28 mouse cellular contexts compared by ENCODE assay signal in the genomic region with DNA sequence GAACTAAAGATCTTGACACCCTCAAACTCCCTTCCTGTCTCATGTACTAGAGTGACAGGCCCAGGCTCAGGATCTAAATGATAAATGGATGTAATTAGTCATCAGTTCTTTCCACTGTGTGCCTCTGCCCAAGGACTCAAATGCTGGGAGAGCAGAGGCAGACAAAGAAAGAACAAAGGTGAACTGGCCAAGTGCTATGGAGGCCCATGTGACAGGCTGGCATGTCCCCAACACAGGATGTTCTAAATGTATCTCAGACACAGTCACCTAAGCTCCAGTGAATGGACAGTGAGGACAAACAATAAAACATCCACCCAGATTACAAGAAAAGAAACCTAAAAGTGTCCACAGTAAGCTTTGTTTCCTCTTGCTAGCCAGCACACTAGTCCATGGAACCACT. TPM values are rescaled to one million over a fixed set of nuclear protein-coding genes. Genes with fewer than 3 reads are reported as not detected.
DNase-seq lines count a peak whose midpoint lies in the region; ATAC-seq and TF ChIP-seq lines count a peak whose summit lies in the region.
"Had no signal": no experiment of that assay in that cellular context is flagged by ENCODE, and none has a peak within 500 bp of the region (broad histone marks: within the 10 kb centered on the region; RNA-seq: fewer than 3 reads in every experiment).

No protein-coding gene starts in this region.

- no peak for ATAC-seq in kidney, postnatal 0 days (replicated peaks; ENCODE audit: low FRiP score, low read depth)
- ATAC-seq: activated CD4-positive, CD25-positive, alpha-beta regulatory T cell, adult 4 months; forebrain, embryonic 13.5 days; intestine, postnatal 0 days had no signal

- no peak overlapping the region for H3K4me2 ChIP-seq in kidney, postnatal 0 days (ENCODE audit: low read length)
- H3K4me2 ChIP-seq: forebrain, embryonic 13.5 days; hindbrain, embryonic 14.5 days; limb, embryonic 12.5 days; liver, embryonic 15.5 days; lung, embryonic 14.5 days had no signal

- H3K27me3 ChIP-seq in kidney, postnatal 0 days (ENCODE audit: insufficient read depth, low read length): no peaks in the 10 kb centered on the region
- H3K27me3 ChIP-seq: forebrain, embryonic 13.5 days; limb, embryonic 12.5 days; liver, embryonic 15.5 days had no signal

- H3K36me3 ChIP-seq in kidney, postnatal 0 days (ENCODE audit: insufficient read depth, low read length): no peaks in the 10 kb centered on the region
- H3K36me3 ChIP-seq: limb, embryonic 12.5 days; liver, embryonic 15.5 days had no signal

- DNase-seq in heart, adult 18-20 months: peak; percentile 63 to 67
- DNase-seq in heart, postnatal 25 days (ENCODE audit: low spot score): no peak
- peak; percentile 23 for DNase-seq in kidney, postnatal 0 days (ENCODE audit: low spot score)
- no peak for DNase-seq in kidney, adult 11 months
- DNase-seq in Muller cell, postnatal 12 days (ENCODE audit: inconsistent ontology term): peak; percentile 13
- peak; percentile 77 for DNase-seq in adipocyte (ENCODE audit: low spot score)
- DNase-seq in spleen, postnatal 10 days (ENCODE audit: low spot score in 2 of 2): no peak
- no peak for DNase-seq in right cerebral cortex, postnatal 4 days
- DNase-seq: B cell, adult 2 months; cerebellum, adult 8-10 months; cerebellum, postnatal 25 days; gastrocnemius, postnatal 14 days; lung, embryonic 14.5 days; lung, postnatal 14 days; midbrain, embryonic 14.5 days; retina, postnatal 1 day; right cerebral cortex, postnatal 14 days; thymus, postnatal 14 days had no signal

- H3K9ac ChIP-seq in kidney, postnatal 0 days (ENCODE audit: low read depth, low read length): no peak overlapping the region
- H3K9ac ChIP-seq: forebrain, embryonic 13.5 days; hindbrain, embryonic 14.5 days; limb, embryonic 12.5 days; liver, embryonic 15.5 days; lung, embryonic 14.5 days had no signal

- no peak for TF ChIP-seq CTCF in kidney, postnatal 0 days (IDR thresholded peaks at IDR 0.05; ENCODE audit: low read depth)

- no peaks in the 10 kb centered on the region for H3K9me3 ChIP-seq in kidney, postnatal 0 days (replicated peaks; ENCODE audit: low read length)
- H3K9me3 ChIP-seq: forebrain, embryonic 13.5 days; limb, embryonic 12.5 days; liver, embryonic 15.5 days had no signal

- H3K4me1 ChIP-seq in kidney, postnatal 0 days (replicated peaks; ENCODE audit: insufficient read depth, low read length): 0 out of 2 replicates have a peak, but pooled peaks cover 4% of the 10 kb centered on the region
- H3K4me1 ChIP-seq: forebrain, embryonic 13.5 days; limb, embryonic 12.5 days; liver, embryonic 15.5 days had no signal

- intact Hi-C loops in heart, postnatal 25 days (cut with DNase I): no loop called here

- H3K4me3 ChIP-seq in kidney, postnatal 0 days (replicated peaks; ENCODE audit: low read depth, low read length): no peak overlapping the region
- H3K4me3 ChIP-seq: forebrain, embryonic 13.5 days; left cerebral cortex, adult 2 months; limb, embryonic 12.5 days; liver, embryonic 15.5 days had no signal

- H3K27ac ChIP-seq in kidney, postnatal 0 days: no peak overlapping the region
- H3K27ac ChIP-seq: forebrain, embryonic 13.5 days; hindbrain, embryonic 14.5 days; left cerebral cortex, adult 2 months; limb, embryonic 12.5 days; liver, embryonic 15.5 days had no signal

RNA-seq across cellular contexts. Expression of gene Rcan2, which starts 11.8 kb away (rescaled TPM):
- 100 to 1,000 TPM; 369 to 400 TPM for total RNA-seq in heart, adult 18-20 months (2021)
- total RNA-seq in heart, postnatal 25 days (2021): 100 to 1,000 TPM; 355 to 379 TPM
- 6.9 and 8.1 TPM in 2 replicates for polyA plus RNA-seq in kidney, postnatal 0 days (2015; fragmentation: Nextera tagmentation; extraction: Ambion mirVana)
- total RNA-seq: granulocyte monocyte progenitor cell, adult 5-6 weeks; hematopoietic stem cell, adult 5-6 weeks; monocyte, adult 5-6 weeks had no signal
- polyA plus RNA-seq: activated CD4-positive, CD25-positive, alpha-beta regulatory T cell, adult 4 months had no signal

Comparison
In these comparisons a context has a peak if more than half of its experiments do, and no peak if none do; other contexts are left out.
1. DNase-seq: peak in heart, adult 18-20 months (2 of 2), kidney, postnatal 0 days (single experiment), Muller cell, postnatal 12 days (single experiment) and adipocyte (single experiment); none in heart, postnatal 25 days (single experiment), kidney, adult 11 months (single experiment), spleen, postnatal 10 days (0 of 2) and right cerebral cortex, postnatal 4 days (single experiment).